Mouse (Mus musculus): ENCODE results near the gene Upf2. TPM values are rescaled to one million over a fixed set of nuclear protein-coding genes. Genes with fewer than 3 reads are reported as not detected.

Upf2 gene
- polyA plus RNA-seq, 1 experiment from 2014 or later = 13.7 TPM

DNA sequence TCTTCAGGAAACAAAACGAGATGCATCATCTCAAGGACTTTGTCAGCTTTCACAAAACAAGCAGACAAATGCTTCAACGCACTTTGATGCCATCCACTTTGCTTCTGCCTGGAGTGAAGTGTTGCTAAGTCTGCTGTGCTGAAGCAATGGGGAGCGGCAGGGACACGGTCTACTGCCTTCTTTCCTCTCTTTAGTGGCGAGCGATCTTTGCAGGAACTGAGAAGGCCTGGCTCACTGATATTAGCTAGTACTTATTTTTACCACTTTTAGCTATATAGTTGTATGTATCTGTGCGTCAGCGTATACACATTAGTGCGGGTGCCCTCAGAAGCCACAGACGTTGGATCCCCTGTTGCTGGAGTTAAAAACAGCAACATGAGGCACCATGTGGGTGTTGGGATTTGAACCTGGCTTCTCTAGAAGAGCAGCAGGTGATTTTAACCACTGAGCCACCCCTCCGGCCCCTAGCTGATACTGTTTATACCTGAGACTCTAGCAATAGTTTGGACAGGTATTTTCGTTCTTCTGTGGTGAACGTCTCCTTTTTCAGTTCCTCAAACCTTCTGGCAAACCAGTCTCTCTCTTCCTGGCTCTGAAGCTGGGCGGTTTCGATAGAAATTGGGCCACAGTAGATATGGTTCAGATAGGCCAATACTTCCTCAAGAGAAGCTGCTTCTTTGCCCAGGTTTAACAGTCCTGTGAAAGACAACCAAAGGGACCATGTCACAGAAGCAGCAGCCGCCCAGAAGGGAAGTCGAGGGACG, 20.8 kb upstream of the Upf2 start:
- Histone ChIP-seq H3K9ac (replicated peaks; ENCODE audit: low read depth, low read length) (no peak overlapping the region), H3K27ac (ENCODE audit: low read length) (no peak overlapping the region), H3K4me1 (ENCODE audit: control insufficient read depth, insufficient read depth, low read length) (no peaks in the 10 kb centered on the region), H3K4me2 (replicated peaks; ENCODE audit: low read depth, low read length) (no peak overlapping the region), H3K4me3 (ENCODE audit: low read depth, low read length) (no peak overlapping the region), H3K27me3 (ENCODE audit: control insufficient read depth, insufficient read depth, low read length) (no peaks in the 10 kb centered on the region), H3K36me3 (ENCODE audit: control insufficient read depth, insufficient read depth, low read length) (no peaks in the 10 kb centered on the region; the same call in 1 of the 2 replicates), H3K9me3 (ENCODE audit: control insufficient read depth, low read depth, low read length) (no peaks in the 10 kb centered on the region)
- no peak for ATAC-seq (ENCODE audit: insufficient number of reproducible peaks, insufficient read depth, low FRiP score, low read depth)
- 92% methylated on average over 18 of the region's 18 CpGs for WGBS

GRCm38 (mm10) chr2:5931938-5932337, 19.3 kb upstream of the Upf2 start:
- Histone ChIP-seq H3K4me2 (replicated peaks; ENCODE audit: low read depth, low read length) (no peak overlapping the region), H3K36me3 (ENCODE audit: control insufficient read depth, insufficient read depth, low read length) (no peaks in the 10 kb centered on the region; the same call in 1 of the 2 replicates), H3K27me3 (ENCODE audit: control insufficient read depth, insufficient read depth, low read length) (no peaks in the 10 kb centered on the region), H3K27ac (ENCODE audit: low read length) (no peak overlapping the region), H3K9ac (replicated peaks; ENCODE audit: low read depth, low read length) (no peak overlapping the region), H3K9me3 (ENCODE audit: control insufficient read depth, low read depth, low read length) (no peaks in the 10 kb centered on the region), H3K4me1 (ENCODE audit: control insufficient read depth, insufficient read depth, low read length) (no peaks in the 10 kb centered on the region), H3K4me3 (ENCODE audit: low read depth, low read length) (no peak overlapping the region)
- ATAC-seq (ENCODE audit: insufficient number of reproducible peaks, insufficient read depth, low FRiP score, low read depth) = no peak
- 93% methylated on average over 5 of the region's 5 CpGs for WGBS

- no peaks in the 10 kb centered on the region for H3K36me3 ChIP-seq (ENCODE audit: control insufficient read depth, insufficient read depth, low read length)
- H3K27ac ChIP-seq (ENCODE audit: low read length) = no peak overlapping the region
- no peak overlapping the region for H3K9ac ChIP-seq (replicated peaks; ENCODE audit: low read depth, low read length)
- no peaks in the 10 kb centered on the region for H3K4me1 ChIP-seq (ENCODE audit: control insufficient read depth, insufficient read depth, low read length)
- H3K27me3 ChIP-seq (ENCODE audit: control insufficient read depth, insufficient read depth, low read length) = no peaks in the 10 kb centered on the region
- 92% methylated on average over 3 of the region's 3 CpGs for WGBS
- H3K4me2 ChIP-seq (replicated peaks; ENCODE audit: low read depth, low read length) = no peak overlapping the region
- H3K9me3 ChIP-seq (ENCODE audit: control insufficient read depth, low read depth, low read length) = no peaks in the 10 kb centered on the region
- no peak for ATAC-seq (ENCODE audit: insufficient number of reproducible peaks, insufficient read depth, low FRiP score, low read depth)
- no peak overlapping the region for H3K4me3 ChIP-seq (ENCODE audit: low read depth, low read length)
Measured at GRCm38 (mm10) chr2:5934936-5935335, 16.3 kb upstream of the Upf2 start.

DNA sequence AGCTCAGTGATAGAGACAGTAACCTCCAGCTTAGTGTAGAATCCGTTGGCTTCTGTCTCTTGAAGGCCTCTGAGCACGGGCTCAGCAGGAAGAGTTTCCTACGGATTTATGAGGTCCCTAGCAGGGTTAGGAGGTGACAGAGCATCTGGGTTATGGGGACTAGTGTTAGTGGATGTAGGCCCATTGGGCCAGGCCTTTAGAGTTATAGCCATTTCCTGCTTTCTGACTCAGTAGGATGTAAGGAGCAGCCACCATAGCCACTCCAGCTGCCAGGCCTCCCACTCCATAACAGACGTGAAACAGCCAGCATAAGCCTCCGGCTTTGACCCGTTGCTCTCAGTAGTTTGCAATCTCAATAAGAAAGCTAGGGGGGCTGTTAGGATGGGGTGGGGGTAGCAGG, 15.2 kb upstream of the Upf2 start:
- Histone ChIP-seq H3K9me3 (ENCODE audit: control insufficient read depth, low read depth, low read length) (no peaks in the 10 kb centered on the region), H3K4me2 (replicated peaks; ENCODE audit: low read depth, low read length) (no peak overlapping the region), H3K36me3 (ENCODE audit: control insufficient read depth, insufficient read depth, low read length) (no peaks in the 10 kb centered on the region), H3K27me3 (ENCODE audit: control insufficient read depth, insufficient read depth, low read length) (no peaks in the 10 kb centered on the region), H3K4me3 (ENCODE audit: low read depth, low read length) (no peak overlapping the region), H3K9ac (replicated peaks; ENCODE audit: low read depth, low read length) (no peak overlapping the region), H3K4me1 (ENCODE audit: control insufficient read depth, insufficient read depth, low read length) (no peaks in the 10 kb centered on the region), H3K27ac (ENCODE audit: low read length) (no peak overlapping the region)
- ATAC-seq (ENCODE audit: insufficient number of reproducible peaks, insufficient read depth, low FRiP score, low read depth) = no peak
- 65% methylated on average over 6 of the region's 6 CpGs for WGBS

DNA sequence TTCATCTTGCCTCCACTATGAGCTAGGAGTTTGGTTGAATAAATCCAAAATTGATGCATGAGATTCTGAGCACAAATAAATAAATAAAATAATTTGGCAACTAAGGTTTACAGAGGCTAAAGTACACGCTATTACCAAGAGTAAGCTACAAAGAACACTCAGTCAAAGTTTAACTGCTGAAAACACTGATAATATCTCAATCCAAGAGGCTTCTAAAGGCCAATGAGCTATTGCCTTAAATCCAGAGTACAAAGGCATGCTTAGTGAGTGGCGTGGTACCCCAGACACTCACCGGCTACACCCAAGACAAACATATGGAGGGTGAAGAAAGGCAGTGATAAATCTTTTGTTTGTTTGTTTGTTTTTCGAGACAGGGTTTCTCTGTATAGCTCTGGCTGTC, 14.7 kb upstream of the Upf2 start:
- Histone ChIP-seq H3K9ac (replicated peaks; ENCODE audit: low read depth, low read length) (no peak overlapping the region), H3K9me3 (ENCODE audit: control insufficient read depth, low read depth, low read length) (no peaks in the 10 kb centered on the region), H3K27ac (ENCODE audit: low read length) (no peak overlapping the region), H3K4me1 (ENCODE audit: control insufficient read depth, insufficient read depth, low read length) (no peaks in the 10 kb centered on the region), H3K36me3 (ENCODE audit: control insufficient read depth, insufficient read depth, low read length) (no peaks in the 10 kb centered on the region), H3K27me3 (ENCODE audit: control insufficient read depth, insufficient read depth, low read length) (no peaks in the 10 kb centered on the region), H3K4me2 (replicated peaks; ENCODE audit: low read depth, low read length) (no peak overlapping the region), H3K4me3 (ENCODE audit: low read depth, low read length) (no peak overlapping the region)
- no peak for ATAC-seq (ENCODE audit: insufficient number of reproducible peaks, insufficient read depth, low FRiP score, low read depth)
- 68% methylated on average over 4 of the region's 4 CpGs for WGBS

DNA sequence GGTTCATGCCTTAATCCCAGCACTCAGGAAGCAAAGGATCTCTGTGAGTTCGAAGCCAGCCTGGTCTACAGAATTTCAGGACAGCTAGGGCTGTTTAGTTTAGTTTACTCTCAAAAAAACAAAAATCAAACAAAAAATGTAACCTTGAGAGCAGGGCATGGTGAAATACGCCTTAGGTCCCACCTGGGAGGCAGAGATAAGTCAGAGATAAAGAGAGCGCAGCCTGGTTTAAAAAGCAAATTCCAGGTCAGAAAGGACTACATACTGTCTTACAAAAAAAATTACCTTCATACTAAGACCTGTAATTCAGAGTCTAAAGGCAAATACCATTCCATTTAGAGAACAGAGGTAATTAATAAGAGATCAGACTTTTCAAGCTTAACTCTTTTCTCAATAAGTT, 11.9 kb upstream of the Upf2 start:
- Histone ChIP-seq H3K27me3 (ENCODE audit: control insufficient read depth, insufficient read depth, low read length) (no peaks in the 10 kb centered on the region), H3K27ac (ENCODE audit: low read length) (no peak overlapping the region), H3K4me1 (ENCODE audit: control insufficient read depth, insufficient read depth, low read length) (no peaks in the 10 kb centered on the region), H3K9me3 (ENCODE audit: control insufficient read depth, low read depth, low read length) (no peaks in the 10 kb centered on the region), H3K36me3 (ENCODE audit: control insufficient read depth, insufficient read depth, low read length) (no peaks in the 10 kb centered on the region), H3K4me2 (replicated peaks; ENCODE audit: low read depth, low read length) (no peak overlapping the region), H3K9ac (replicated peaks; ENCODE audit: low read depth, low read length) (no peak overlapping the region), H3K4me3 (ENCODE audit: low read depth, low read length) (no peak overlapping the region)
- ATAC-seq (ENCODE audit: insufficient number of reproducible peaks, insufficient read depth, low FRiP score, low read depth) = no peak
- 84% methylated on average over 3 of the region's 3 CpGs for WGBS

- no peaks in the 10 kb centered on the region for H3K27me3 ChIP-seq (ENCODE audit: control insufficient read depth, insufficient read depth, low read length)
- H3K4me3 ChIP-seq (ENCODE audit: low read depth, low read length) = no peak overlapping the region
- no peaks in the 10 kb centered on the region for H3K36me3 ChIP-seq (ENCODE audit: control insufficient read depth, insufficient read depth, low read length)
- 90% methylated on average over 14 of the region's 14 CpGs for WGBS
- H3K9me3 ChIP-seq (ENCODE audit: control insufficient read depth, low read depth, low read length) = no peaks in the 10 kb centered on the region
- no peaks in the 10 kb centered on the region for H3K4me1 ChIP-seq (ENCODE audit: control insufficient read depth, insufficient read depth, low read length)
- H3K4me2 ChIP-seq (replicated peaks; ENCODE audit: low read depth, low read length) = no peak overlapping the region
- no peak for ATAC-seq (ENCODE audit: insufficient number of reproducible peaks, insufficient read depth, low FRiP score, low read depth)
- no peak overlapping the region for H3K9ac ChIP-seq (replicated peaks; ENCODE audit: low read depth, low read length)
- H3K27ac ChIP-seq (ENCODE audit: low read length) = no peak overlapping the region
Measured at GRCm38 (mm10) chr2:5939911-5940310, 11.4 kb upstream of the Upf2 start.

- no peak overlapping the region for H3K27ac ChIP-seq (ENCODE audit: low read length)
- no peak for ATAC-seq (ENCODE audit: insufficient number of reproducible peaks, insufficient read depth, low FRiP score, low read depth)
- H3K9ac ChIP-seq (replicated peaks; ENCODE audit: low read depth, low read length) = no peak overlapping the region
- H3K9me3 ChIP-seq (ENCODE audit: control insufficient read depth, low read depth, low read length) = no peaks in the 10 kb centered on the region
- no peaks in the 10 kb centered on the region for H3K36me3 ChIP-seq (ENCODE audit: control insufficient read depth, insufficient read depth, low read length)
- H3K4me2 ChIP-seq (replicated peaks; ENCODE audit: low read depth, low read length) = no peak overlapping the region
- H3K4me1 ChIP-seq (ENCODE audit: control insufficient read depth, insufficient read depth, low read length) = no peaks in the 10 kb centered on the region
- WGBS = 92% methylated on average over 9 of the region's 9 CpGs
- no peaks in the 10 kb centered on the region for H3K27me3 ChIP-seq (ENCODE audit: control insufficient read depth, insufficient read depth, low read length)
- H3K4me3 ChIP-seq (ENCODE audit: low read depth, low read length) = no peak overlapping the region
Measured at GRCm38 (mm10) chr2:5940936-5941335, 10.3 kb upstream of the Upf2 start.

All from stomach, embryonic 14.5 days (tissue).